Mouse (Mus musculus) ZHBTc4 (cell line): ENCODE data around the gene Tubgcp2.

Experiments used
- DNase-seq: peaks from one replicate; pipeline ENCODE4 v3.0.0-alpha.2; 2011; ENCODE audit warnings: low read depth, low spot score

Tubgcp2 gene

DNA sequence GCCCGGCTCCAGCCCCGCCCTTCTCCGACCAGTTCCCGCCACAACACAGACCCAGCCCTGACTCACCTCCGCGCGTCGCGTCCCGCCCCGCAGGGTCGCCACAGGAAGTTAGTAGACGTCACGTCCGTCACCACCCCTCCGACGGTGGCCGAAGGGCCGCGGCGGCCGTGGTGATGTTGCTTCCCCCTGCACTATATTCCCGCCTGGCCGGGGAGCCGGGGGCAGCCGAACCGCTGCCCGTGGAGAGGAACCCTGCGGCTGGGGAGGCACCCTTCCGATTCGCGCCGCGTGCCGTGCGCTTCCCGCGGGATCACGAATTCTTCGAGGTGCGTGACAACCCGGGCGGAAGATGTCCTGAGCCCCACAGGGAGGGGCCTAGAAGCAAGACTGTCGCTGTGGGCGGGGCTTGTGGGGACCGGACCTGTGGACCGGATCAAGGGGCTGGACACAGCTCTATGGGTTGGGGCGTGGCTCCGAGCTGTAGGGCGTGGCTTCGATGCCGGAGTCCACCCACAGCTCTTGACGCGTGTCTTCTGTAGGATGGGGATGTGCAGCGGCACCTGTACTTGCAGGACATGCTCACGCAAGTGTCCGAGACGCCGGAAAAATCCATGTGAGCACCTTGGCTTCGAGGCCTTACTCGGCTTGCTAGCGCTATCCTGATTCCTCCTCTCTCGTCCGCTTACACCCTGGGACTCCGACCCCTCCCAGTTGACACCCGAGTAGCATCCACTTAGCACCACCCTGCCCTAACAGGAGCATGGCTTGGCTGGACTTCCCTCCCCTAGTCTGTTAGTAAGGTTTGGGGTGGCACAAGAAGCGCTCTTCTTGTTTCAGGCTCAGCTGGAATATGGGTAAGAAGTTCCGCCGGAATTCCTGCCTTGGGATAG, at the start of gene Tubgcp2, which contains the start of gene Zfp511:
Gene Tubgcp2, minus strand, starts transcription at position 389 of the 890 bp plus-strand sequence.
Gene Zfp511, plus strand, starts transcription at position 111 of the 890 bp plus-strand sequence.
- peak; percentile 99 for DNase-seq

DNA sequence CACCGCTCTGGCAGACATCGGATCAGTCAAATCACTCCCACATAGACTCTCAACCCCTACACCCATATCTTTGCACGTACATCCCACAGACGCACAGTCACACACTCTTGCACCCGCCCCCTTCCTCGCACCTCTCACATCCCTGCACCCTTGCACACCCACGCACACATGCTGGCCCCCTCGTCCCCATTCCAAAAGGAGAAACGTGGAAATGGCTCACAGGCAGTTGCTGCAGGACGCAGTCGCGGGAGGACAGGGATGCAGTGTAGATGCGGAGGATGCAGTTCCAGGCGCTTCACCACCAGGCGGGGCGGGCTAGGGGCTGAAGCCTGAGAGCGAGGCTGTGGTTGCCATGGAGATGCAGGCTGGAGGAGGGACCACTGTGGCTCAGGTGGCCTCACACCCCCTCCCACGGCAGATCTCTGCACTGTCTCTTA, 45.8 kb upstream of the Tubgcp2 start, which contains the start of gene Caly:
Gene Caly, minus strand, starts transcription at position 307 of the 437 bp plus-strand sequence.
- peak; percentile 88 for DNase-seq

DNA sequence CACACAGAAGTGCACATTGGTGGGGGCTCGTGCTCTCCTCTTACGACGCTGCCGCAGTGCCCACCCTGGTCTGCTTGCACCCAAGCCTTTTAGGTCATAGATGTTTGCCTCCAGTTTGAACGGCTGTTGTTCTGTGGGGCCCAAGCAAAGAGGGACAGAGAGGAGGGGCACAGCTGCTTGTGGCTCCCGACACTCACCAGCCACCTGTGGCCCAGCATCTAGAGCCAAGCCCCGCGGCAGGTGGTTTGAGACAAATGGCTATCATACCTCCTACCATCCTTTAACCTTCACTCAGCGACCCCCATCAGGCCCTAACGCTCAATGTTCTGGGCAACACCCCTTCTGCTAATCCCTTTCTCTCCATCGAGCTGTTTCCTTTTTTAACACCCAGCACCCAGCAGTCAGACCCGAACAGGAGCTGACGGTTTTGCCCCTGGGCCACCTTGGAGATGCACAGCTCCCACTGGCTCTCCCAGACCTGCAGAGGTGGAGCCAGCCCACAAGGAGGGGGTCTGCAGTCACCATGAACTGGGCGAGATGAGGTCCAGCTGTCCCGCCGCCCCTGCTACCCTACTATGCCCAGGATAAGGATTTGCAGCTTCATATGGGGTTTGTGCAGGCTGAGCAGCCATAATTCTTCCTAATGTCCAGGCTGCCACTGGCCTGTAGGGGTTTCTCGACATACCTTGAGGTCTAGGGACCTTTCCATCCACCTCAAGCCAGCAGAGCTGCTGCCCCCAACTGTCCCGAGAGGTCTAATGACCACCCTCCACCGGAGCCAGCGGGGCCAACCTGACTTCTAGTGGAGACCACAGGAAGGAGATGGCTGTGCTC, 45.2 kb upstream of the Tubgcp2 start:
- DNase-seq: no peak

DNA sequence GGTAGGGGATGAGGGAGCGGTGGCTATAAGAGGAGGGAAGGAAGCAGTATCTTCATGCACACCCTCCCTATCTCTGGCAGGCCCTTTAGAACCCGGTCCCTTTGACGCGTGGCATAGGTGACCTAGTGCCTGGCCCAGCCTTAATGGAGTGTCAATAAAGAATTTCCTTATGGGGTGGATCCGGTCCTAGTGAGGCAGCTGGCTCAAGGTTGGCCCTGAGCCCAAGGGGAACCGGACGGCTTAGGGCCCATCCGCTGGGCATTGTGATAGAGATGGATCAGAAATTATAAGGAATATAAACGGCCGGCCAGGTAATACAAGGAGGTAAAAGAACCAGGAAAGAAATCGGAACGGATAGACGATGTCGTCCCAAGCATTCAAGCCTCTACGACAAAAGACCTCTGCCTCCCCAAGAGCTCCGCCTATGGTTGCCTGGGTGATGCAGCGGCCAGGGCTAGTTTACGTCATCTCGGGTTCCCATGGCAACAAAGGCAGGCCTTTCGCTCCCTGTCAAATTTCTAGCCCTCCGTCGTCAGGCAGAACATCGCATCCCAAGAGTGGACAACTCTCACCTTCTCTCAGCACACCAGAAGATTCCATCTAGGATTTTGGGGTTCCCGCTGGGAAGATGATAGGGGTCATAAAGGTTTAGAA, 44.2 kb upstream of the Tubgcp2 start:
- peak; percentile 91 for DNase-seq

DNA sequence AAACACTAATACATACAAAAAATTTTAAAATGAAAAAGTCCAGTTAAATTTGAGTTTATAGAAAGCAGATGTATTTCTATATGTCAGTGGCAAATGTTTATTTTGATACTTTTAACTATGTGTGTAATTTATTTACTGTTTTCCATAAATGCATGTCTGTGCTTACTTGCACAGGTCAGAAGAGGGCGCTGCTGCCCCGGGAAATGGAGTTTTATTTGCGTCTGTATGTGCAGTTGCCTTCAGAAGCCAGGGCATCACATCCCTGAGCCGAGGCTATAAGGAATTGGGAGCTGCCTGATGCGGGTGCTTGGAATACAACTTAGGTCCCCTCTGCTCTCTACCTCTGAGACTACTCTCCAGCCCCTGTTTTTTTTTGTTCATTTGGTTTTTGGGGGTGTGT, 42.2 kb upstream of the Tubgcp2 start:
- peak; percentile 86 for DNase-seq

DNA sequence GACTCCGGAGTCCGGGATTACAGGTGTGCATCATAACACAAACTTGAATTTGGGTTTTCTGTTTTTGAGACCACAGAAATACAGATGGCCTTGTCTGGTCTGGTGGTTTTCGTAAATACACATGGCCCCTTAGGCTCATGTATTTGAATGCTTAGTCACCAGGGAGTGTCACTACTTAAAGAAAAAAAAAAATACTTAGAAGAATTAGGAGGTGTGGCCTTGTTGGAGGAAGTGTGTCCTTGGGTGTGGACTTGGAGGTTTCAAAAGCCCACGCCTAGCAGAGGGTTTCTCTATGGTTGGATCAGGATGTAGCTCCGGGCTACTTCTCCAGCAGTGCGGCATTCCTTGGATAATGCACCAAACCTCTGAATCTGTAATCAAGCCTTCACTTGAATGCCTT, 41.2 kb upstream of the Tubgcp2 start:
- peak; percentile 68 for DNase-seq

DNA sequence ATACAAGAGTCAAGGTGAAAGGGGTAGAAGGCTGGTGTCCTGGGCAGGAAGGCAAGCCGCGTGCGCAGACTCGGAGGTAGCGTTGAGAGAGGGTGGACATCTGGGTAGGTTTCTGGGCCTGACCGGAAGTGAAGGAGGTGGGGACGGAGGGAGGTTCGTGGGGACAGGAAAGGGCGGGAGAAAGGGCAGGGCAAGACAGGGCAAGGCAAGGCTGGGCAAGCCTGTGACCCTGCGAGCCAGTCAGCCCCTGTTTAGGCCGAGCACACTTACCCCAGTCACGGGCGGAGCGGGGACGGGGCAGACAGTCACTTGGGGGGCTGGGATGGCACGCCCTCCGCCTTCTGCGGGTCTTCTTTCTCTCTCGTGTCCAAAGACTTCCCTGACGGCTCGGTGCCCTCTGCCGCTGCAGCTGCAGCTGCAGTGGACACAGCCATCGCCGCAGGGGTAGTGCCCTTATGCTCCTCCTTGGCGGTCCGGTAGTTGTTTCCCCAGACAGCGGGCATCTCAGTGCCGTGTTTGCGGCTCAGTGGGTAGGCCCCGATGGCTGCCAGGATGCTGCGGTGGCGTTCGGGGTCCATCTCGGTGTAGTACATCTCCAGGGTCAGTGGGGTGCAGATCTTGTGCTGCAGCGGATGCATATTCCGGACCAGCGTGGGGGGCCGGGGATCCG, 33.7 kb upstream of the Tubgcp2 start:
- DNase-seq: no peak

DNA sequence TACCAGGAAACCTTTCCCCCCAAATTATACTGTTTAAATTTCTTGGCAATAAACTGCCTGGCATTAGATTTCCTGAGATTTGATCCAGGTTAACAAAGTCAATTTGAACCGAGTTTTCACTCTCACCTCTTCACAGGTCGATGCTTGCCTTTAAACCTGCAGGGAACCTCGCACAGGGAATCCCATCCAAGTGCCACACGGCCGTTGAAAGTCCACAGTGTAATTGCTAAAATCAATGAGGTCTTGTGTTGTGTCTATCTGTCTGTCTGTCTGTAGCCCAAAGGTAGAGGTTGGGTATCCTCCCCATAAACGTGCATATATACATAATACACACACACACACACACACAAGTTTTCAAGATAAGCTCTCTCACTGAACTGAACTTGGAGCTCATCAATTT, 30.9 kb upstream of the Tubgcp2 start:
- no peak for DNase-seq

DNA sequence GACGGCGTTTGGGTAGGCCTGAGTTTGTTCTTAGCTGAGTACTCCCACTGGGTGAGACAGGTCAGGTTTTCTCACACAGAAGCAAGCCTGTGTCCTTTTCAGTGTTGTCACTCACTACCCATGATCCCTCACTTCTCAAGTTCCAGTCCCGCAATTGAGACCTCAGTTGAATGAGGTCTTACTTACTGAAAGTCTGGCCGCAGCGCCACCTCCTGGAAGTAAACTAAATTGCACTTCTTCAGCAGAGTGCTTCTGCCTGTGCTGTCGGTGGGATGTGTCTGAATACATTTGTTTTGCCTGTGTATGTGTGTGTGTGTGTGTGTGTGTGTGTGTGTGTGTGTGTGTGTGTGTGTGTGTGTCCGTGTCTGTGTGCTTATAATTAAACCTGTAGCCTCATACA, 26.6 kb upstream of the Tubgcp2 start:
- DNase-seq: peak; percentile 87

DNA sequence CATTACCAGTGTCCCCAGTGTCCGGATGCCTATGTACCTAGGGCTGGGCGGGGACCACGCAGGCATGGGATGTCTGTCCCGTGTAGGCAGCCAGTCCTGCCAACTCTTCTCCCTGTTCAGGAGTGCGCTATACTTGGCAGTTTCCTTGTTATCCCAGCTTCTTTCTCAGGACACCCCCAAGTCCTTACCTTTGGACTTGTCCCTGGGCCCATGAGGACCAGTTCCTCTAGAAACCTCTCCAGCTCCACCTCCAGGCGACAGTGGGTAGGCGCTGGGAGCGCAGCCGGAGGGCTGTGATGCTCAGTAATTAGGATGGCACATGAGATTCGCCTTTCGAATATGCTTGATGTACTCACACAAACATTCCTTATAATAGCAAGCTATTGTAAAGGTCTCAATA, 25.8 kb upstream of the Tubgcp2 start:
- DNase-seq: peak; percentile 65

DNA sequence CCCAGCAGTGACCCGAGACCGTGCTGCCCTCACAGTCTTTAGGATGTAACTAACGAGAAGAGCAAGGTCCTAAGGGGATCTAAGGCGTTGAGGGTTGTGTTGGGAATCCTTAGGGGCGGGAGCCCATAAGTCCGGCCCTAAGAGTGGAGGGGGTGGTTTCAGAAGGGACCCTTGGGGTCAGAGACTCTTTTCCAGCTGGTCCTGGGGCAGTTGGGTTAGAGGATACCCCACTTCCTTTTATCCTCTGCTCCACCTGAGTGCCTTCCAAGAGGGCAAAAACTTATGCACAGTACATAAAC, 25.3 kb upstream of the Tubgcp2 start:
- no peak for DNase-seq

DNA sequence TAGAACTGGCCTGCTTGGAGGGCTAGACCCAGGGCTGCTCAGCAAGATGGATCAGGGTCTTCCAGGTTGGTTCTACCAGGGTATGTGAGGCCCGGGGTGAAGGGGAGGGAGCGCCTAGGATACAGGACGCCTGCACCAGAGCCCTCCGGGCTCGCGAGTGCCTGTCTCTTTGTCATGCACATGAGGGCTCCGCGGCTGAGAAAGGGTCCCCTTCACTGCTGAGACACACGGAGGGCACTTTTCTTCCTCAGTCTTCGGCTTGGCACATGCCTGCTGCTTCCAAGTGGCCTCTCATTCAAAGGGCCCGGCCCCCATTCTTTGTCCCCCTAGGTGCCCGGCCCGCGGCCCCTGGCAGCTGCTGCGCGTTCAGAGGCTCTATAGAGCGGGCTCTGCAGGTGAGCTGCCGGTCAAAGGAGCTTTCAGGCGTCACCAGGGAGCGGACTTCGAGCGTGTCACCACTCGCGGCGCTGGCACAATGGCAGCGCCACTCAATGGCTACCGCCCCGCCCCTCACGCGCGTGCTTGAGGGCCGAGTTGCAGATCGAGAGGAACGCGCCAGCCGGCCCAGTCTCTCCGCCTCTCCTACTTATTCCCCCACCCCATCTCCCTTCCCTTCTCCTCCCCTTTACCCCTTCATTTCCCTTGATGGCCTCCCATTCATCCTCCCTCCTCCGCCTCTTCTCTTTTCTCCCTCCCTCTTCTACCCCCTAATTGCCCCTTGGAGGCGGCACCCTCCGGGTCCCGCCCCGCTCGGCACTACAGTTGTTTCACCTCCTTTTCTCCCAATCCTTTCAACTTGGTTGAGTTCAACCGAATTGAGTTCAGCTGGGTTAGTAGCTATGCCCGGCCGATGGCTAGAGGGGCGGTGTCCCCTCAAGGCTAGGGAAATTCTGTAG, 24.7 kb upstream of the Tubgcp2 start:
- DNase-seq: peak; percentile 72

DNA sequence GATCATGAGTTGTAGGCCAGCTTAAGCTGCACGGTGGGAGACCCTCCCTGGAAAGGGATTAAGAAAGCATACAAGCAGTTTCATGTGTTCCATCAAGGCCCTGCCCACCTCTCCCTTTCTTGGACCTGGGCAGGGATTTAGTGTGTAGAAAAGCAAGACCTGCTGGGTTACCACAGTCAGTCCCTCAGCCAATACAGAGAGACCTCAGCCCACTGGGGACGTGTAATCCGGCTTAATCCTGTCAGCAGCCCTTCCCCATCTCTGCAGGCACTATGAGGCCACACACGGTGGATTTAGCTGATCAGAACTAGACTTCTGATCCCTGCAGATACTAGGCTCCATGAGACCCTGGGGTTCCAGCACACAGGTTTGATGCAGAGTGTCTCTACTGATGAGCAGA, 23.1 kb upstream of the Tubgcp2 start:
- no peak for DNase-seq

DNA sequence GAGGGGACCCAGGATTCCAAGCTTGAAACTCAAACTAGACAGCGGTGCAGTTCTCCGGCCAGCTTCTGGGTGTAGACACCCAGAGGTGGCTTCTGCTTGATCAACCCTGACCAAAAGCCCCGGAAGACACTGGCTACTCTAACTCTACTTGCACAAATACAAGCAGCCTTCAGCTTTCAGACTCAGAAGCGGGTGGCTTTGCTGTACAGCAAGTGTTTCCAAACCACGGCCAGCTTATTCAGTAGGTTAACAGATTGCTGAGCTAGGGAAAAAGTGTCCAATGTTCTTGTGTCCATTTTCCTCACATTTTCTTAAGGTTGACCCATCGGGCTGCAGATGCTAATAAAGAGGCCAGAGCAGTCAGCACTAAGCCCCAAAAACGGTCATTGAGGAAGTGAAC, 22.1 kb upstream of the Tubgcp2 start:
- no peak for DNase-seq

DNA sequence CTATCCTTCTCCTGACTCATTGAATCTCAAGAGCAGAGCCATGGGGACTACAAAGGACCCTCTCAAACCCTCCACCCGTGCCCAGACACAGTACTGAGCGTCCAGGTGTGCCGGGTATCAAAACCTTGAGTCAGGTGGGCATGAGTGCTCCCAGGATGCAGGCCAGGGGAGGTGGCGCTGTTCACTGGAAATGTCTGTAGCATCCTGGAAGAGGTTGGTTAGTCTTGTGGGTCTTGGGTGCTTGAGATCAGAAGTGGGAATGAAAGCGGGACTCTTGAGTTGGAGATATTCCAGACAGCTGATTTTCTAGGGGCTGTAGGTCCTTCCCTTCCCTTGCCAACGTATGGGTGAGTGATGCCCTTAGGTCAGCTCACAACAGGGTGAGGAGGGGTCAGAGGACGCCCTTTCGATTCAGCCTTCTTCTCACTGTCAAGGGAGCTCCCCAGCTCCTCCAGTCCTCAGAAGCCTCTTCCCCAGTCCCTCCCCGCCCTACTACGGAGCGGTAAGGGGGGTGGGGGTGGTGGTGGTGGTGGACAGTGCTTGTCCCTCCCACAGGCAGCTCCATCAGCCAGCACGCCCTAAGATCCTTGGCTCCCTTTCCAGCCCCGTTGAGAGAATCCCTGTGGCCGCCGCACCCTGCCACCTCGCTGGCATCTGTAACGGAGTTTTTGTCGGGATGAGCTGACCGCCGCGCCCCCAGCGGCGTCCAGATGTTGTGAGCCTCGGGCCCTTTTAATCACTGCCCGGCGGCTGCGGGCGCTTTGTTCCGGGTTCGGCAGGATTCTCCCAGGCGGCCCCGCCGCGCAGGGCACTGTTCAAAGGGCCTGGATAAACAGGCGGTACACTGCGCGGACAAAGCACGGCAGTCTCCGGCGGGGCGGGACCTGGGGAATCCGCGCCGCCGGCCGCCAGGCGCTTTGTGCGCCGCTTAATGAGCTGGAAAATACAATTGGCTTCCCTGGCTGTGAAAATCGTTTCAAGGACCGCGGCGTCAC, 21.2 kb upstream of the Tubgcp2 start:
- DNase-seq: peak; percentile 94

DNA sequence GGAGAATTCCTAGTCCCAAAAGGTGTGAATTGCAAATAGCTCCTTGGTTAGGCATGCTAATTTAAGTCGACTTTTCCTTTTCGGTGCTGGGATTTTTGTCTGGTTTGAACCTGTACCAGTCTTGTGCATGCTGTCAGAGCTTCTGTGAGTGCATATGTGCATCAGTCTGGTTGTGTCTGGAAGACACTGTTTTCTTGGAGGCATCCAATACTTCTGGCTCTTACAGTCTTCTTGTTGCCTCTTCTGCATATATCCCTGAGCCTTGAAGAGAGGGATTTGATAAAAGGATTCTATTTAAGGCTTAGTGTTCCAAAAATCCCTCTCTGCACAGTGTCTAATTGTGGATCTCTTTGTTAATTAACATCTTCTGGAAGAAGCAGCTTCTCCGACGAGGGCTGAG, 17.7 kb upstream of the Tubgcp2 start:
- no peak for DNase-seq

DNA sequence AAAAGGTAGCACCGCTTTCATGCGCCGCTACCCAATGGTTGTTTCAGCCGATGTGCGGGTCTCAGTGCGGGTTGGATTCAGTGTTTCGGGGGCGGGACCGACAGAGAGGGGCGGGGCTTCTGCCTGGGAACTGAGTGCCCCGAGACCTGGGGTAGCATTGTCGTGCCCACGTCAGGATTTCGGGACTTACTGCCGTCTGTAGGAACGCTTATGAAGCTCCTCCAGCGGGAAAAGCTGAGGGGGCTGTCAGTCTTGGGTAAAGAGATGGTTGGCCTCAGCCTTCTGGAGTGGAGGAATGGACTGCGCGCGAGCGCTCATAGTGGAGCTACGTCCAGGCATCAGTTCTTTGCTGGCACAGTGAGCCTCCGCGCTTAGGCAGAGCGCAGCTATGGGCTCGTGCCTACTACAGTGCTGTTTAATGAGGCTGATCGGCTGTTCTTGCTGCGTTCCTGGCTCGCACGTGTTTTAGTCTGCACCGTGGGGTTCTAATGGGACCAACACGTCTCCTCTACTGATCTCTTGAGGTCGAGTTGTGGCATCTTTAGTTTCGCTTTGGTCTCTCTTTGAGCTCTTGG, 12.7 kb upstream of the Tubgcp2 start:
- peak; percentile 75 for DNase-seq

DNA sequence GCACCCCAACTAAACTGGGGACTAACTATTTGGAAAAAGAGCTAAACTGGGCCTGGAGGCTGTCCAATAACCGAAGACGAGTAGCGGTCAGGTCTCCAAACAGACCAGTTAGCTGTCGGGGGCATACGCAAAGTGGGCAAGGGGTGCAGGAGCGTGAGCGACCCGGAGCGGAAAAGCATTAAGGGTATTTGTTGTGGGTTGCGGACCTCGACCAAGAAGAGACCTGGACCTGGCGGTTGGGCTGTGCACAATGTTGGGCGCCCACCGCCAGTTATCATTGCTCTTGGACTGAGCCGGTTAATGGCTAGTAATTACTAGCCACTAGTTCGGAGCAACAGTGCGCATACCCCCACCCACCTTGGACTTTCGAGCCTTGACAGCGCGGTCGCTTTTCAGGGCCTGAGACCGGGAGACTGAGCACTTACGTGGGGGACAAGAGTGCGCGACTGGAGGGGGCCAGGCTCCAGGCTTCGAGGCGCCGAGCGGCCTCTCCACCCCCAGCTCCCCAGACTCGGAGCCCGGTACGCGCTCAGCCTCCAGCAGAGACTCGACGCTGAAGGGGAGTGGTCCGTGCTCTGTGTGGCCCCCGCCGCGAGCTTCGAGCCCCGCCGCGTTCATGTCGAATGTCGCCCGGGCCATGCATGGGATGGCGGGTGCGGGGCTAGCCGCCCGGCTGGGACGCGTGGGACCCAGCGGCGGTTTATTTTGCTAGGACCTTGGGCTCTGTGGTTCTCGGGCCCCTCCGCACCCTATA, 12.1 kb upstream of the Tubgcp2 start, which contains the start of gene Msx3:
Gene Msx3, minus strand, starts transcription at position 729 of the 754 bp plus-strand sequence.
- peak; percentile 52 for DNase-seq
